Mouse (Mus musculus) hematopoietic stem cell, adult 5-6 weeks (primary cell): ENCODE measurements around the gene Usp28. TPM values are rescaled to one million over a fixed set of nuclear protein-coding genes. Genes with fewer than 3 reads are reported as not detected.
"Not testable (repeated sequence)": the region's sequence is repeated elsewhere in the genome, so short reads cannot be mapped to it uniquely, and the experiment has no call there.

Experiments
- ATAC-seq, 2 experiments: fragments of 125-278 bp in 1 of 2; replicated peaks in 1 of 2; 2 replicates each; pipeline ENCODE4 v1.8.0; 2016 to 2017; ENCODE audit warnings: inconsistent platforms in 2 of 2, mild to moderate bottlenecking in 2 of 2, moderate number of reproducible peaks in 2 of 2, low read depth in 1 of 2, moderate TSS enrichment in 1 of 2; ENCODE audit not compliant: low FRiP score in 2 of 2, poor library complexity in 2 of 2, severe bottlenecking in 2 of 2, insufficient read depth in 1 of 2, low TSS enrichment in 1 of 2
- total RNA-seq: library from RNA; stranded (forward); fragments of 172-1452, 232-1000 nt; gene quantifications from 2 replicates; pipeline ENCODE4 v1.2.3, GENCODE M21; 2017

Gene Usp28
- total RNA-seq: 12.4 and 13.6 TPM in 2 replicates

GRCm38 (mm10) chr9:48984845-48985707, at the start of gene Usp28:
Gene Usp28, plus strand, starts transcription at chr9:48985375.
- peak; percentile 88 to 94 for ATAC-seq

GRCm38 (mm10) chr9:48942349-48942748, 42.8 kb upstream of the Usp28 start:
- no peak for ATAC-seq

- no peak for ATAC-seq
Measured at GRCm38 (mm10) chr9:48947565-48947964, 37.6 kb upstream of the Usp28 start.

DNA sequence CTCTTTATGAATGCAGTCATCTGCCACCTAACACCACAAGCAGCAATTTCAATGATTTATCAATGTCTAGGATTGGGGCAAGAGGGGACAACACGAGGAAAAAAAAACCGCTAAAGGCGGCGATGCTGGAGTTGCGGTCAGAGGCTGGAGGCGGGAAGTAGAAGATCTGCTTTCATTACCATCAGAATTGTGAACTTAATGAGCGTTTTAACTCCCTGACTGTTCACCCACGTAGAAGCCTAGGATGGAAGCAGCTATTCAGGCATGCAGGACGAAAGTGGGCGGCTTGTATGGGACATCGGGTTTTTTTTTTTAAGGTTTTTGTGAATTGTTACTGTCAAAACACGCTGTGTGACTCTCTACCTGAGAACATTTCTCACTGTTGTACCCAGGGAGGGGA, 23.9 kb upstream of the Usp28 start:
- ATAC-seq: no peak

- ATAC-seq: no peak
Measured at GRCm38 (mm10) chr9:48962131-48962530, 23.0 kb upstream of the Usp28 start.

GRCm38 (mm10) chr9:48964587-48965040, 20.6 kb upstream of the Usp28 start, which contains the start of gene Htr3b:
Gene Htr3b, minus strand, starts transcription at chr9:48964990.
- peak; percentile 45 to 49; a peak in 2 of 4 replicates for ATAC-seq

- peak in 1 of 2 experiments; percentile 60; a peak in 1 of 4 replicates for ATAC-seq
Measured at GRCm38 (mm10) chr9:48972494-48972893, 12.7 kb upstream of the Usp28 start.

GRCm38 (mm10) chr9:48976661-48977355, 8.4 kb upstream of the Usp28 start:
- ATAC-seq: no peak

DNA sequence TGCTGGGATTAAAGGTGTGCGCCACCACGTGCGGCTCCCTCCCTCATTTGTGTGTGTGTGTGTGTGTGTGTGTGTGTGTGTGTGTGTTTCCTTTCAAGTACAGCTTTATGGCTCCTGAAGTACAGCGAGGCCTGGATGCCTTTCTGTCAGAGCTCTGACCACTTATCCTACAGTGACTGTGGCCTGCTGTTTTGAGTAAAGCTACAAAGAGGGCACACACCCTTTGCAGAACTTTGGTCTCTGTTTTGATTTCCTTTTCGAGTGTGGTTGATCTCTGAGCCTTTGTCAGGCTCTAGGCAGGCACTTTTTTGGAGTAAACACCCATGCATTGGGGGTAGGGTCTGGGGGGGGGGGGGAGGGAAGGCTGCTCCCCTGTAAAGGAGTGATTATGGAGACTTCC, 4.8 kb upstream of the Usp28 start:
- no peak for ATAC-seq

- no peak for ATAC-seq
Measured at GRCm38 (mm10) chr9:48980781-48981180, 4.4 kb upstream of the Usp28 start.

GRCm38 (mm10) chr9:48981827-48982226, 3.3 kb upstream of the Usp28 start:
- ATAC-seq: no peak

GRCm38 (mm10) chr9:48983801-48984200, 1.4 kb upstream of the Usp28 start:
- ATAC-seq: not testable (repeated sequence)

DNA sequence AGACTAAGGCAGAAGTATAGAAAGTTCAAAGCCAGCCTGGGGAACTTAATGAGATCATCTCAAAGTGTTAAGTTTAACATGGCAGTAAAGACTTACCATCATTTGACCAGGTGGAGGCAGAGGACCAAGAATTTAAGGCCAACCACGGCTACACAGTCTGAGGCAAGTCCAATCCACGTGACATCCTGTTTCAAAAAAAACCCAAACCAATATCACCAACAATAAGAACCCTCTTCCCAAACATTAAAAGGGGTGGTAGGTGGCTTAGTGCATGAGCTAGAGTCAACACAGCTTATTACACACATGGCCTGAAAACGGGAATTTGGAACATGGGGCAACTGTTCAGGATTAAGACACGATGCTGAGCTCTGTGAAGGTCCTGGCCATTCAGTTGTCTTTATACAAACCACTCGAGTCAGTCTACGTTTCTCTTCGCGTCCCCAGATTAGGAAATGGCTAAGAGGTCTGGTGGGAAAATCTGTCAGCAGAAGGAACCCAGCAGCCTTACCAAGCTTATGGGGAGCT, 793 bp upstream of the Usp28 start:
- ATAC-seq: peak in 1 of 2 experiments; percentile 9; a peak in 2 of 4 replicates

- no peak for ATAC-seq
Measured at GRCm38 (mm10) chr9:48985708-48986088, 523 bp downstream of the Usp28 start.

DNA sequence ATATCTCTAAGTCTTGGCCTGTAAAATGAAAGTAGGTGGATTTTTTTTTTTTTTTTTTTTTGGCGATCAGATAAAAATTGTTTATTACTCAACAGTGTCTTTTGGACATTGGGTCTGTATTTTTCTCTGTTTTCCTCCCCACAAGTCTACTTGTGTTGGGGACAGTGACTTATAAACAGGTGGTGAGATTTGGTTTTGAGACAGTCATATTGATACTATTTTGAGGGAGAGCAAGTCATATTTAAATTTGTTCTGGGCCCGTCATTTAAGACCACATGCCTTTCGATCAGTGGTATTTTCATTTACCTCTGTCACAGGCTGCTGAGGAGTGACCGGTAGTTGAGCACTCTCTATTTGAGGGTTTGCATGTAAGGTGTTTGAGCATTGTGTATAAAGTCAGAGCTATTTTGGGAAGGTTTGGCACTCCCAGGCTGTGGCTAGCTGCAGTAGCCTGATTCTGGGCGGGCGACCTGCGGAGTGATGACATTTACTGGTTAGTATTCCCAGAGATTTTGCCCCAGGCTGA, 1.5 kb downstream of the Usp28 start:
- ATAC-seq: no peak

DNA sequence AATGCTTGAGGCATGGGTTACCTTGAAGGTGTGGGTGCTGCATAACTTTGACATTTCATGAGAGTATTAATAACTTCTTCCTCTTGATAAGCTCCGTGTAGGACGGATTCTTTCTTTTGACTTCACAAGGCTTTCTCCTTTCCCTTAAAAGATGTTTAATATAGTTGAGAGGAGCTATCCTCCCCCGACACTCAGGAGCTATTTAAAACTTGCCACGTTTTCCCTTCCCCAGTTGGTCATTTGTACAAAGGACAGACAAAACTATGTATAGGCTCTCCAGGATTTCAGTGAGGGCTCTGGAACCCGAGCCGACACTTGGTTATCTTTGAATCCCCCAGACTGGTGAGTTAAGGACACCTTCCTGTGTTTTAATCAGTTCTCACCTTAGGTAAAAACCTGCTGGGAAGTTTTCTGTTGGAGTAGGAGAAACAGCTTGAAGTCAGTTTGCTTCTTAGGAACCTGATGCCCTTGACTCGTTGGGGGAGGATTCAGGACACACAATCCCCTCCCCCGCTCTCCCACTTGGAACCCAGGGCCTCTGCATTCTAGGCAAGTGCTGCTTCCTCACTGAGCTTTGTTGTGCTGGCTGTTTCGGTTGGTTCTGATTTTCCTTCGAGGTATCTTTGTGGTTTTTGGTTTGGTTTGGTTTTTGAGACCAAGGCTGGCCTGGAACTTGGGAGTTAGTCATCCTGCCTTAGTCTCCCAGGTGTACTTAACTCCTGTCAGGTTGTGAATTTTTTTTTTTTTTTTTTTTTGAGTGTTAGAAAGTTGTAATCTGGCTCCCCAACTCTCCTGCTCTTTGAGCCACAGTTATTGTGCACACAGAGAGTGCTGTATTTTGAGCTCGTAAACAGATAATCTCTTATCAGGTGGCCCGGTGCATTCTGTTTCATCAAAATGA, 2.3 kb downstream of the Usp28 start:
- no peak for ATAC-seq

DNA sequence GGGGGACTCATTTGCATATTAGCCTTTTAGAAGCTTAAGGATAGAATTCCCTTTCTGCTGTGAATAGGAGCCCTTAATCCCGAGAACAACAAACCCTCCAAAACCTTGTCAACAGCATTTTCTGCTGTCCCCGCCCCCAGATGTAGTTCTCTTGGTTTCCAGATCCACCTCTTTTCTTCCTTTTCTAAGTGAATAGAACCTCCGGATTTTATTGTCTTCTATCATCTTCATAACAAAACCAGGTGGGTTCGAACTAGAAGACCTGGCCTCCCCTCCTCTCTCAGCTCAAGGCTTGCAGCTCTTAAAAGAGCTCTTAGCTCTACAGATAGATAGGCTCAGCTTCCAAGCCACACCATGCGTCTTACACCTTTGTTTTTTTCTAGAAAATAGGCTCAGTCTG, 6.5 kb downstream of the Usp28 start:
- ATAC-seq: no peak
